Mouse (Mus musculus): ENCODE measurements at regions not wholly inside any gene's neighbourhood (a gene's known extent, or its start where the extent isn't known, plus 50 kb on each side); places are given as distances from the start of the nearest gene placed in this dataset.
A peak's percentile ranks its signal among the peaks of the same experiment; 100 is the strongest.

DNA sequence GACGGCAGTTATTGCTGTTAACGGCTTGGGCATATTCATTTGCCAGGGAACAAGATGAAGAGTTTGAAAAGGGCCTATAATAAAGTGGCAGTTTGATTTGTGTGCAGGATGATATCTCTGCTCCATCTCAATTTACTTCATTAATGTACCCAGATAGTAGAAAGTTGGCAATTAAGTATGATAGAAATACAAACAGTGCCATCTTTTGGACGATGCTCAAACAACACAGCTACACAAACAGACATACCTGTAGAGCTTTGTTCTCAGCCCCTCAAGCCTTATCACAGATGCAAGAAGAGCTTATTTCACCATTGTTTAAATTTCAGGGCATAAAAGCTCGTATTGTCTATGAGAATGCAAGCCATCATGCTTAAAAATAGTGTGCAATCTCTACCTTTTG is 82.2 kb downstream of the Tnfsf11 start:
- no peak for DNase-seq (ENCODE audit: low spot score in 2 of 2)

- no peak for DNase-seq (ENCODE audit: low spot score in 2 of 2)
These were observed 91.4 kb downstream of the Tnfsf11 start for GRCm38 (mm10) chr14:78216229-78216963.

- no peak for DNase-seq (ENCODE audit: low spot score in 2 of 2)
These were observed 92.4 kb downstream of the Tnfsf11 start for GRCm38 (mm10) chr14:78215491-78215890.

DNA sequence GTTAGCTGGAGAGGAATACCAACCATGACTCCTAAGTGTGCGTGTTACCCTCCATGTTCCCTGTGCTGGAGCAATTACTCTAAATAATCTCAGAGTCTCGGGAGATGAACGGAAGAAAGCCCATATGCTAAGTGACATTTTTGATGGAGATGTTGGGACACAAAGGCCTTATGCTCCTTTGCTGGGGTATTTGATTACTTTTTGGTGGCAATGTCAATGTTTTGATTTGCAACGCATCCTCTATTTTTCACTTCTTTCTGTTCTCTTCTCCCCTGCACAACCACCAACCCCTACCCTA is 103.3 kb downstream of the Tnfsf11 start:
- DNase-seq (ENCODE audit: low spot score in 2 of 2): no peak

DNA sequence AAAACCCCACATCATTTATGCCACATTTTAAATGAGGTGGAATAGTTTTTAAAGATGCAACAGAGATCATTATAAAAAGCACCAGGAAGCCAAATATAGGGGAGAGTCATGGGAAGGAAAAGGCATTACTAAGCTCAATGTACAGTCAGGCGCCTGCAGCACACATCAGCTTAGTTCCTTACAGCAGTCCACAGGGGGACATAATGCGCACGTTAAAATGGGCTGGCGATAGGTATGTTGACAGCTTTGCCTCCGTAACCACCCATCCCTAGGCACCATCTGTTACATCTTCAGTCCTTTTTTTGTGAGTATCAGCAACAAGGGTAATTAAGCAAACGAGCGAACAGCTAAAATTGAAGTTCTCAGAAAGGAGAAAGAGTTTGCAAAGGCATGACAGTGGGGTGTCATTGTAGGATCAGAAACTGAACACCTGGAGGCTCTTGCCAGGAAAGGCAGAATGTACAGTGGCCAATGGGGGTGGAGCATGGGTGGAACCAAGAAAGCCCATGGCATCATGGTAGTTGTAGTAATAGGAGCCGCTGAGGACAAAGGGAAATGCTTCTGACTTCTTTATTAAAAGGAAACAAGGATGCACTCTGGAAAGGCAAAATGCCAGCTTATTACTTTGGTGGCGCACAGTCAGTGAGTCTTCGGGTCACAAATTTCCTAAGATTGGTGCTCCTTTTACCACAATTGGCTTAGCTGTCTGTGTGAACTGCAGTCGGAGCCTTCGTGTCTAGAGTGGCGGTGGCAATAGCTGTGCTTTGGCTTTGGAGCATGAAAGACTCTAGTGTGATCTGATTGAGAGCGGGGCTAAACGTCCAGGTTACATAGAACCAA is 103.9 kb downstream of the Tnfsf11 start:
- DNase-seq (ENCODE audit: low spot score in 2 of 2): peak in 1 of 2 experiments; percentile 21

GRCm38 (mm10) chr14:78202781-78203180 is 105.1 kb downstream of the Tnfsf11 start:
- no peak for DNase-seq (ENCODE audit: low spot score in 2 of 2)

GRCm38 (mm10) chr14:78197483-78197882 is 108.7 kb upstream of the Fam216b start:
- no peak for DNase-seq (ENCODE audit: low spot score in 2 of 2)

GRCm38 (mm10) chr14:78179576-78179975 is 90.8 kb upstream of the Fam216b start:
- DNase-seq (ENCODE audit: low spot score in 2 of 2): no peak

DNA sequence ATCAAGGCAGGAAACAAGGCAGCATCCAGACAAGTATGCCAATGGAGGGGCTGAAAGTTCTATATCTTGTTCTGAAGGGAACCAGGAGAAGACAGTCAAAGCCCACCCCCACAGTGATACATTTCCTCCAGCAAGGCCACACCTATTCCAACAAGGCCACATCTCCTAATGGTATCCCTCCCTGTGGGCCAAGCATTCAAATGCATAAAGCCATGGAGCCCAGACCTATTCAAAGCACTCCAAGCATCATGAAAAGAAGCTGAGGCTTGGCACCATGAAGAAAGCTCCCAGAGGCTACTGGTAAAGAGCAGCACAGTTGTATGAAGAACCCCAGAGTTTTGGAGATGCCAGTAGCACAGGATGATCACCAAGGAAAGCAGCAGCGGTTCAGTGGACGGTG is 84.6 kb upstream of the Fam216b start:
- DNase-seq (ENCODE audit: low spot score in 2 of 2): no peak

DNA sequence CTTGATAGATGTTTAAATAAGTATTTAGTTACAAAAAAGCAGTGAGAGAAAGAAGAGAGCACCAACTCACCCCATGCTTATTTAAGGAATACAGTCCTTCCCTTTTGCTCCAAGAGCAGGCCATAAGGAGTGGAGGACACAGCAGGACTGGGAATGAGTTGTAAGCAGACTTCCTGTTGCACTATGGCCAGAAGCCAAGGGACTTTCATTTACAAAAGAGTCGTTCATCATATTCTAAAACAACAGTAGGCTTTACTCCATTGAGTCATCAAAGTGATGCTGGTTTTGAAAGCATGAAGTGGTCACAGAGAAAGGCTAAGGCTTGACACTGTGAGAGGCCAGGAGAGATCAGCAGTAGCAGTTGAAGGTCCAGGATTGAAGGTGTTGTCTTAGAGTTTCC is 84.1 kb upstream of the Fam216b start:
- DNase-seq (ENCODE audit: low spot score in 2 of 2): no peak

- no peak for DNase-seq (ENCODE audit: low spot score in 2 of 2)
These were observed 72.0 kb upstream of the Fam216b start for GRCm38 (mm10) chr14:78160819-78161218.

- DNase-seq (ENCODE audit: low spot score in 2 of 2): no peak
These were observed 70.8 kb upstream of the Fam216b start for GRCm38 (mm10) chr14:78159567-78159966.

- DNase-seq (ENCODE audit: low spot score in 2 of 2): no peak
These were observed 68.9 kb upstream of the Fam216b start for GRCm38 (mm10) chr14:78157660-78158059.

DNA sequence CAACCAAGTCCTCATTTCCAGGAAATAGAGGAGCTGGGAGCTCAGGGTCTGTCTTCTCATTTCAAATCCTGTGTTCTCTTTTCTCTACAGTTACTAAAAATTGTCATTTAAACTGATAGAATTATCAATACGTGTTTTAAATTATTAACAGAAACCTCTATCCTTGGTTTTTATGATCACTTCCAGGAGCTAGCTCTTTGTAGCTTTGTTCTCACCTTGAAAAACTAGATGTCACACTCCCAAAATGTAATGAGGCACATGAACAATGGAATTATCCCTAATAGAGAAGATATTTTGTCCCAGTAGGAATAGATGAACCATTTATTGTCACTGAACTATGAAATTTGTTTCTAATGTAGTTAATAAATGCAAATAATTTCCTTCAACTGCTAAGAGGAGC is 60.0 kb upstream of the Fam216b start:
- no peak for DNase-seq (ENCODE audit: low spot score in 2 of 2)

- no peak for DNase-seq (ENCODE audit: low spot score in 2 of 2)
These were observed 54.9 kb upstream of the Fam216b start for GRCm38 (mm10) chr14:78143751-78144150.
